Mouse (Mus musculus) ES-Bruce4 (cell line): Measurements from ENCODE around the gene Meox1. TPM values are rescaled to one million over a fixed set of nuclear protein-coding genes. Genes with fewer than 3 reads are reported as not detected.

Experiments
- H3K27ac ChIP-seq: 2 replicates; pipeline ENCODE4 v1.5.1; 2012; ENCODE audit warnings: low read length, inconsistent platforms; ENCODE audit not compliant: insufficient read depth
- H3K27me3 ChIP-seq: 2 replicates; pipeline ENCODE4 v1.6.1; 2012; ENCODE audit warnings: mild to moderate bottlenecking, low read length, inconsistent platforms; ENCODE audit not compliant: control insufficient read depth, poor library complexity, insufficient read depth, severe bottlenecking
- H3K36me3 ChIP-seq: 2 replicates; pipeline ENCODE4 v1.6.1; 2012; ENCODE audit warnings: inconsistent platforms, mild to moderate bottlenecking, low read length, moderate library complexity; ENCODE audit not compliant: control insufficient read depth, poor library complexity, insufficient read depth, severe bottlenecking
- H3K4me1 ChIP-seq: one replicate; pipeline ENCODE4 v1.8.1; 2011; ENCODE audit warnings: low read length; ENCODE audit not compliant: control insufficient read depth, insufficient read depth
- H3K4me3 ChIP-seq: 2 replicates; pipeline ENCODE4 v1.5.1; 2011; ENCODE audit warnings: low read depth, mild to moderate bottlenecking, low read length
- H3K9ac ChIP-seq: 2 replicates; pipeline ENCODE4 v1.6.1; 2012; ENCODE audit warnings: low read depth, mild to moderate bottlenecking, inconsistent platforms; ENCODE audit not compliant: poor library complexity, severe bottlenecking
- H3K9me3 ChIP-seq: replicated peaks from 2 replicates; pipeline ENCODE4 v1.6.1; 2012; ENCODE audit warnings: mild to moderate bottlenecking, low read length, inconsistent platforms; ENCODE audit not compliant: control insufficient read depth, poor library complexity, insufficient read depth, severe bottlenecking
- CTCF ChIP-seq: IDR thresholded peaks from one replicate; pipeline ENCODE4 v1.8.1; 2011; ENCODE audit warnings: low read depth, low read length
- EP300 ChIP-seq: IDR thresholded peaks from 2 replicates; pipeline ENCODE4 v1.6.1; 2011; ENCODE audit warnings: low read depth, low read length; ENCODE audit not compliant: insufficient read depth
- POLR2A ChIP-seq: IDR thresholded peaks from one replicate; pipeline ENCODE4 v1.8.1; 2011; ENCODE audit warnings: low read length; ENCODE audit not compliant: insufficient read depth
- polyA plus RNA-seq: library from polyadenylated mRNA; stranded (reverse); fragments of >200 nt; gene quantifications from 2 replicates; pipeline ENCODE4 v1.2.4, GENCODE M21; 2011; ENCODE audit warnings: low read depth; ENCODE audit not compliant: missing spikeins, insufficient read depth, insufficient read length

Gene Meox1
- polyA plus RNA-seq, 1 experiment, result not detected

- H3K27me3 ChIP-seq, result no peaks in the 10 kb centered on the region; the same call in 1 of the 2 replicates
- H3K4me1 ChIP-seq, result peaks cover 15% of the 10 kb centered on the region
- TF ChIP-seq EP300, result no peak
- TF ChIP-seq POLR2A, result no peak
- no peak for TF ChIP-seq CTCF
- no peak overlapping the region for H3K4me3 ChIP-seq
- H3K36me3 ChIP-seq, result no peaks in the 10 kb centered on the region
- no peak overlapping the region for H3K27ac ChIP-seq
- no peaks in the 10 kb centered on the region for H3K9me3 ChIP-seq
- H3K9ac ChIP-seq, result no peak overlapping the region
These were observed 2.7 kb downstream of the Meox1 start for GRCm38 (mm10) chr11:101891451-101891850.

- no peak overlapping the region for H3K27ac ChIP-seq
- peaks cover 8% of the 10 kb centered on the region for H3K4me1 ChIP-seq
- H3K27me3 ChIP-seq, result no peaks in the 10 kb centered on the region; the same call in 1 of the 2 replicates
- no peak overlapping the region for H3K4me3 ChIP-seq
- TF ChIP-seq EP300, result no peak
- no peak for TF ChIP-seq CTCF
- no peak for TF ChIP-seq POLR2A
- H3K9ac ChIP-seq, result no peak overlapping the region
- no peaks in the 10 kb centered on the region for H3K36me3 ChIP-seq
- H3K9me3 ChIP-seq, result no peaks in the 10 kb centered on the region
These were observed 4.4 kb downstream of the Meox1 start for GRCm38 (mm10) chr11:101889781-101890180.

- H3K4me1 ChIP-seq, result peaks cover 6% of the 10 kb centered on the region
- H3K9me3 ChIP-seq, result no peaks in the 10 kb centered on the region
- no peak overlapping the region for H3K27ac ChIP-seq
- no peak for TF ChIP-seq CTCF
- TF ChIP-seq POLR2A, result no peak
- TF ChIP-seq EP300, result no peak
- no peaks in the 10 kb centered on the region for H3K36me3 ChIP-seq
- H3K27me3 ChIP-seq, result no peaks in the 10 kb centered on the region; the same call in 1 of the 2 replicates
- H3K4me3 ChIP-seq, result no peak overlapping the region
- no peak overlapping the region for H3K9ac ChIP-seq
These were observed 5.4 kb downstream of the Meox1 start for GRCm38 (mm10) chr11:101888820-101889219.

- H3K4me3 ChIP-seq, result no peak overlapping the region
- H3K27me3 ChIP-seq, result no peaks in the 10 kb centered on the region
- no peak overlapping the region for H3K9ac ChIP-seq
- H3K27ac ChIP-seq, result no peak overlapping the region
- H3K9me3 ChIP-seq, result no peaks in the 10 kb centered on the region
- no peaks in the 10 kb centered on the region for H3K36me3 ChIP-seq
- peaks cover 7% of the 10 kb centered on the region for H3K4me1 ChIP-seq
- TF ChIP-seq EP300 (no peak), CTCF (no peak), POLR2A (no peak)
These were observed 7.7 kb downstream of the Meox1 start for GRCm38 (mm10) chr11:101886436-101886835.

- H3K4me1 ChIP-seq, result peaks cover 5% of the 10 kb centered on the region
- no peak overlapping the region for H3K9ac ChIP-seq
- H3K36me3 ChIP-seq, result no peaks in the 10 kb centered on the region
- no peak overlapping the region for H3K27ac ChIP-seq
- no peaks in the 10 kb centered on the region for H3K9me3 ChIP-seq
- no peak for TF ChIP-seq CTCF
- TF ChIP-seq EP300, result no peak
- no peak for TF ChIP-seq POLR2A
- no peaks in the 10 kb centered on the region for H3K27me3 ChIP-seq
- no peak overlapping the region for H3K4me3 ChIP-seq
These were observed 8.3 kb downstream of the Meox1 start for GRCm38 (mm10) chr11:101885881-101886319.

GRCm38 (mm10) chr11:101885232-101885631, 8.9 kb downstream of the Meox1 start:
- peaks cover 5% of the 10 kb centered on the region for H3K4me1 ChIP-seq
- TF ChIP-seq POLR2A (no peak), CTCF (no peak), EP300 (no peak)
- H3K9me3 ChIP-seq, result no peaks in the 10 kb centered on the region
- no peak overlapping the region for H3K9ac ChIP-seq
- no peaks in the 10 kb centered on the region for H3K36me3 ChIP-seq
- H3K4me3 ChIP-seq, result no peak overlapping the region
- H3K27ac ChIP-seq, result no peak overlapping the region
- no peaks in the 10 kb centered on the region for H3K27me3 ChIP-seq
